In genomic region chr8:69906260-69906659, GRCm38 (mm10) we compare ENCODE assay signal across 1 mouse cellular context.
TF ChIP-seq lines count a peak whose summit lies in the region.

No protein-coding gene starts in this region.

TF ChIP-seq in CH12.LX, 34 proteins besides CTCF, POLR2A, EP300 and RAD21:
- TF ChIP-seq SIN3A (IDR thresholded peaks at IDR 0.05; ENCODE audit: low read length) (no peak), HCFC1 (IDR thresholded peaks at IDR 0.05; ENCODE audit: low read depth, low read length) (no peak), ZNF384 (IDR thresholded peaks at IDR 0.05; ENCODE audit: low read depth, low read length) (no peak), KAT2A (IDR thresholded peaks at IDR 0.05; ENCODE audit: insufficient replicate concordance, low read length) (no peak), CHD2 (IDR thresholded peaks at IDR 0.05; ENCODE audit: low read length) (no peak), USF2 (conservative IDR thresholded peaks at IDR 0.05; ENCODE audit: low read depth, low read length) (no peak), ZMIZ1 (IDR thresholded peaks at IDR 0.05; ENCODE audit: low read depth, low read length) (no peak), TCF12 (IDR thresholded peaks at IDR 0.05; ENCODE audit: low read depth, low read length) (no peak), CHD1 (IDR thresholded peaks at IDR 0.05; ENCODE audit: low read depth, low read length) (no peak)
